Comparison of ENCODE assay signal across 16 mouse cellular contexts in genomic region chr1:88717736-88718135, GRCm38 (mm10).
"Had no signal": no experiment of that assay in that cellular context is flagged by ENCODE, and none has a peak within 500 bp of the region (broad histone marks: within the 10 kb centered on the region; RNA-seq: fewer than 3 reads in every experiment).

No protein-coding gene starts in this region.

- H3K27ac ChIP-seq: kidney, postnatal 0 days; layer of hippocampus, adult 2 months; left cerebral cortex, adult 2 months; liver, embryonic 13.5 days; neural tube, embryonic 13.5 days had no signal

- H3K4me3 ChIP-seq: layer of hippocampus, adult 2 months; left cerebral cortex, adult 2 months; liver, embryonic 13.5 days; neural tube, embryonic 13.5 days had no signal

- H3K36me3 ChIP-seq: liver, embryonic 13.5 days; neural tube, embryonic 13.5 days had no signal

- ATAC-seq: intestine, postnatal 0 days had no signal

- H3K27me3 ChIP-seq: liver, embryonic 13.5 days; neural tube, embryonic 13.5 days had no signal

- H3K4me1 ChIP-seq: liver, embryonic 13.5 days; neural tube, embryonic 13.5 days had no signal

- H3K4me2 ChIP-seq: liver, embryonic 13.5 days; neural tube, embryonic 13.5 days had no signal

- DNase-seq: kidney, adult 2 months; kidney, postnatal 25 days; liver, embryonic 13.5 days; lung, adult 2 months; lung, postnatal 14 days; lung, postnatal 4 days; retina, postnatal 1 day; right cerebral cortex, postnatal 25 days; spleen, adult 18-20 months; thymus, adult 18-20 months; thymus, postnatal 36 days had no signal

- H3K9ac ChIP-seq: liver, embryonic 13.5 days; neural tube, embryonic 13.5 days had no signal

- H3K9me3 ChIP-seq: liver, embryonic 13.5 days; neural tube, embryonic 13.5 days had no signal
